Mouse (Mus musculus) testis, adult 2 months (tissue): Measurements from ENCODE around the gene Top3a. TPM values are rescaled to one million over a fixed set of nuclear protein-coding genes. Genes with fewer than 3 reads are reported as not detected.
A peak's percentile ranks its signal among the peaks of the same experiment; 100 is the strongest.
"Not testable (repeated sequence)": the region's sequence is repeated elsewhere in the genome, so short reads cannot be mapped to it uniquely, and the experiment has no call there.

Source experiments
- H3K27ac ChIP-seq: fragments of 200-500 bp; 2 replicates; pipeline ENCODE4 v1.5.1; 2012; ENCODE audit warnings: low read depth, low read length; ENCODE audit not compliant: control insufficient read depth, insufficient read depth
- H3K27me3 ChIP-seq: fragments of 200-500 bp; 2 replicates; pipeline ENCODE4 v1.6.1; 2012; ENCODE audit warnings: mild to moderate bottlenecking, low read length, moderate library complexity; ENCODE audit not compliant: control insufficient read depth, insufficient read depth
- H3K36me3 ChIP-seq: fragments of 200-500 bp; 2 replicates; pipeline ENCODE4 v1.6.1; 2012; ENCODE audit warnings: mild to moderate bottlenecking, low read length; ENCODE audit not compliant: control insufficient read depth, insufficient read depth
- H3K4me1 ChIP-seq: fragments of 200-500 bp; 2 replicates; pipeline ENCODE4 v1.6.1; 2012; ENCODE audit warnings: low read length; ENCODE audit not compliant: control insufficient read depth, insufficient read depth
- H3K4me3 ChIP-seq: fragments of 200-500 bp; 2 replicates; pipeline ENCODE4 v1.5.1; 2012; ENCODE audit warnings: low read depth, mild to moderate bottlenecking, low read length, moderate library complexity, mixed read lengths; ENCODE audit not compliant: control insufficient read depth
- CTCF ChIP-seq: fragments of 200-500 bp; IDR thresholded peaks from 2 replicates; pipeline ENCODE4 v1.5.1; 2012; ENCODE audit warnings: low read depth, mild to moderate bottlenecking, inconsistent platforms, low read length, moderate library complexity; ENCODE audit not compliant: control insufficient read depth, insufficient read depth, insufficient replicate concordance
- POLR2A ChIP-seq: fragments of 200-500 bp; IDR thresholded peaks from 2 replicates; pipeline ENCODE4 v1.6.1; 2012; ENCODE audit warnings: low read depth, mild to moderate bottlenecking, inconsistent platforms, low read length, moderate library complexity; ENCODE audit not compliant: control insufficient read depth
- polyA plus RNA-seq: library from polyadenylated mRNA; depleted of rRNA; stranded (reverse); fragments of >200 nt; gene quantifications from 2 replicates; pipeline ENCODE4 v1.2.3, GENCODE M21; 2012; rRNA removed

Gene Top3a
- 14.4 and 14.8 TPM in 2 replicates for polyA plus RNA-seq

DNA sequence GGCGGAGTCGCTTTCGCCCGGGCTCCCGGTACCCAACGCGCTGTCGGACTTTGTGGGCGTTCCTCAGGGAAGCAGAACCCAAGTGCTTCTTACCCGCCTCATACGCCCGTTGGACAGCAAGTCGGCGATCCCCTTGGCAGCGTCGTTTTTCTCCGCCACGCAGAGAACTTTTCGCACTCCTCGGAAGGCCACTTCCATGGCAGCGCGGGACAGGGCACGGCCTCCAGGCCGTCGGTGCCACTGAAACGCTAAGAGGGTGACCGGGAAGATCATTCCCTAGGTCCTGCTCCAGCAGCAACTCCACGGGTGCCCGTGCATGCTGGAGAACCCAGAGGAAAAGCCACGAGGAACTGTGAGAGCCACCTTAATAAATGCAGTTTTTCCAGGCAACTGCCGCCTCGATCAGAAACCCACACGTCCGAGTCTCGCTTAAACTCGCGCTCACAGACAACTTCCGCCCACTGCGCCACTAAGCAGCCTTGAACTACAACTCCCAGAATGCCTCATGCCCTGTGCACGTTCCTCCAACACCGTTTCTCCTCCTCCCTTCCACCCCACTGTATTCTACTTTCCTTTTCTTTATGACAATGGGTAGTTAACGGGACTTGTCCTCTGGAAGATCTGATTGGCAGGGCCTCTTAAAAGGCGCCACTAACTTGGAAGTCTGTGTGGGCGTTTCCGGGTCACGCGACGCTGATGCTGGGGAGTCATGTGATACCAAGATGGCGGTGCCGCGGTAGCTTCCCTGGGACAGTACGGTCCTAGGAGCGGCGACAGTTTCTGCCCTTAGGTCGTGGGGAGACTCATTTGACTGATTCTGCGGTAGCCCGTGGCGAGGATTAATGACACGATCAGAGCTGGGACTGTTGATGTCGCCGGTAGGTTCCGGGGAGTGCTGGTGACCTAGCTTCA, at the start of gene Top3a, which contains the start of gene Smcr8:
Top3a (minus strand) TSS at position 537 of the 912 bp plus-strand sequence.
Smcr8 (plus strand) TSS at position 696 of the 912 bp plus-strand sequence.
- peaks cover 2% of the 10 kb centered on the region for H3K36me3 ChIP-seq
- peak within 1 kb of the TSS; percentile 97 for H3K4me3 ChIP-seq
- no peaks in the 10 kb centered on the region for H3K27me3 ChIP-seq
- peaks cover 15% of the 10 kb centered on the region for H3K4me1 ChIP-seq
- H3K27ac ChIP-seq, result peak within 1 kb of the TSS; percentile 97
- TF ChIP-seq POLR2A (peak; percentile 75), CTCF (peak; percentile 19; the same call in 1 of the 2 replicates)

DNA sequence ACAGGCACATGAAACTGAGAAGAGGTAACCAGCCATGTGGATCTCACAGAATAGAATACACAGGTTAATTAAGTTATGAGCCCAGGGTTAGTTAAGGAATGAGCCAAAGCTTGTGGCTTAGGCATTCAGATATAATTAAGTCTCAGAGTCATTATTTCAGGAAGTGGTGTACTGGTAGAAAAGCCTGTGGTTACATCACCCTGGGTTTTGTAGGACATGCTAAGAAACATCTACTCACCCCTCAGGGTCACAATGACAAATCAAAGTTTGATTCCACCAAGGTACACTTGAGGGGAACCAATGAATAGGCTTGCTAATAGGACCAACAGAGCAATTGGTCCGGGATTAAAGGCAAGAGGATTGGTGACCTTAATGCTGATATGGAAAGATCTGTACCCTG, 49.5 kb upstream of the Top3a start:
- H3K4me1 ChIP-seq, result no peaks in the 10 kb centered on the region
- H3K27me3 ChIP-seq, result no peaks in the 10 kb centered on the region
- TF ChIP-seq CTCF, result no peak
- TF ChIP-seq POLR2A, result no peak
- H3K36me3 ChIP-seq, result no peaks in the 10 kb centered on the region
- H3K27ac ChIP-seq, result no peak overlapping the region
- H3K4me3 ChIP-seq, result no peak overlapping the region

DNA sequence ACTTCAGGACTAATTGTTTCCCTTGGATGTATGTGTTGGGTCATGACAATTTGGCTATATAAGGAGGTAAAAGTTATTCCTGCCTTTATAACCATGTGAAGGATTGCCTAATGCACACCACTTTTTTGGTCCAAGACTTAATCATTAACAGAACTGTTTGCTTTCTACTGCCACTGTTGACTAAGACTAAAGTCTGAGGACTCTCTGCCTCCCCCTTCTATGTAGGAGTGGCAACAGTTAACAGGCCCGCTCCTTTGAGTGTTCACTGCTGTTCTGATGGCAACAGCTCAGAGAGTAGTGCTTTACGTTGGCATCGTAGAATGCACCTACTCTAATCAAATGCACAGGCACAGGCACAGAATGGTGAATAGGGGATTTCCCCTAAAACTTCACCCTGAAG, 48.0 kb upstream of the Top3a start:
- Histone ChIP-seq H3K27ac (no peak overlapping the region), H3K27me3 (no peaks in the 10 kb centered on the region), H3K4me1 (no peaks in the 10 kb centered on the region), H3K36me3 (no peaks in the 10 kb centered on the region), H3K4me3 (no peak overlapping the region)
- no peak for TF ChIP-seq POLR2A
- TF ChIP-seq CTCF, result no peak

DNA sequence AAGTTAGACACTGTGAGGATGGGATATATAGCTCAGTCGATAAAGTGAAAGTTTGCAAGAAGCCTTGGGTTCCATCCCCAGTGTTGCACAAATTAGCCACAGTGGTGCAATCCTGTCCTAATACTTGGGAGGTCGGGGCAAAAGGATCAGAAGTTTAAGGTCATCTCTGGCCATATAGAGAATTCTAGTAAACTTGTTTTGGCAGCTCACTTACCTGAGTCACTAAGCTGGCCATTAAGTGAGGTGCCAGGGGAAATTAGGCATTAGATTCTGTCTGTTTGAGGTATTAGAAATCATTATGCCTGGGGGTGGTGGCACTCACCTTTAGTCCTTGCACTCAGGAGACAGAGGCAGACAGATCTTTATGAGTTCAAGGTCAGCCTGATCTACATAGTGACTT, 46.6 kb upstream of the Top3a start:
- H3K36me3 ChIP-seq, result no peaks in the 10 kb centered on the region

DNA sequence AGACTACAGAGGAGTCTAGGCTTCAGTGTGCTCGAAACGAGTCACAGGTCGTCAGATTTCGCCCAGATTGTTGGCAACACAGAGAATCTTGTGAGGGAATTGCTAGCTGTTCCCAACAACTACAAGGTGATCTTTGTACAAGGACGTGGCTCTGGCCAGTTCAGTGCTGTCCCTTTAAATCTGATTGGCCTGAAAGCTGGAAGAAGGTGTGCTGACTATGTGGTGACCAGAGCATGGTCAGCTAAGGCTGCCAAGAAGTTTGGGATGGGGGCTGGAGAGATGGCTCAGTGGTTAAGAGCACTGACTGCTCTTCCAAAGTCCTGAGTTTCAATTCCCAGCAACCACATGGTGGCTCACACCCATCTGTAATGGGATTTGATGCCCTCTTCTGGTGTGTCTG, 39.2 kb upstream of the Top3a start:
- Histone ChIP-seq H3K4me1 (peaks cover 3% of the 10 kb centered on the region), H3K36me3 (no peaks in the 10 kb centered on the region), H3K27me3 (no peaks in the 10 kb centered on the region), H3K4me3 (no peak overlapping the region), H3K27ac (no peak overlapping the region)
- TF ChIP-seq POLR2A (no peak), CTCF (no peak)

More for the DNA sequence above, 46.6 kb upstream of the Top3a start:
- no peak for TF ChIP-seq CTCF
- no peak for TF ChIP-seq POLR2A
- H3K27ac ChIP-seq, result no peak overlapping the region
- no peak overlapping the region for H3K4me3 ChIP-seq
- H3K27me3 ChIP-seq, result no peaks in the 10 kb centered on the region
- no peaks in the 10 kb centered on the region for H3K4me1 ChIP-seq

DNA sequence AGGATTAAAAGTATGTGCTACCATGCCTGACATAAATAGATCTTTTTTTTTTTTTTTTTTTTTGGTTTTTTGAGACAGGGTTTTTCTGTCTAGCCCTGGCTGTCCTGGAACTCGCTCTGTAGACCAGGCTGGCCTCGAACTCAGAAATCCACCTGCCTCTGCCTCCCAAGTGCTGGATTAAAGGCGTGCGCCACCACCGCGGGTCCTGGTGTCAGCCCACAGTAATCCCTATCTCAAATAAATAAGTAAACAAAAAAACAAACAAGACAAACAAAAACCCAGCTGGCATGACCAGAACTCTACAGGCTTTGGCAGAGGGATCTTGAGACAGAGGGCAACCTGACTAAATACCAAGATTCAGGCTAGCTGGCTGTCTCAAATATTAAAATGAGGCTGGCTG, 34.5 kb upstream of the Top3a start, which contains the start of gene Shmt1:
Shmt1 (minus strand) TSS at position 101 of the 400 bp plus-strand sequence.
- H3K27ac ChIP-seq, result peak within 1 kb of the TSS; percentile 62
- not testable (repeated sequence) for H3K36me3 ChIP-seq, H3K27me3 ChIP-seq
- H3K4me1 ChIP-seq, result peaks cover 10% of the 10 kb centered on the region
- H3K4me3 ChIP-seq, result peak within 1 kb of the TSS; percentile 82

DNA sequence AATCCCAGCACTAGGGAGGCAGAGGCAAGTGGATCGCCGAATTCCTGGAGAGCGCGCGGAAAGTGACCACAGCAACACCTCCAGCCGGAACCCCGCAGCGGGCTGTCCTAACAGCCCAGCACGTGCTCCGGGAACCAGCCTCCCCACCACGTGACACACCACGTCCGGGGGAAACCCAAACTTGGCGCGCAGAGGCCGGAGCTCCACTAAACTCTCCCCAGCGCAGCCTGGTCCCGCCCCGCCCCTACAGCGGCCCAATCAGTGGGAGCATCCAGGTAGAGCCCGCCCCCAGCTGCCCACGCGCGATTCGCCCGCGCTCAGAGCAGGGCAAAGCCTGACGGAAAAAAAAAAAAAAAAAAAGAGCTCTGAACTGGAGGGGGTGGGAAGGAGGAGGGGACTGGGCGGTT, 33.9 kb upstream of the Top3a start:
- Histone ChIP-seq H3K4me1 (peaks cover 10% of the 10 kb centered on the region), H3K27ac (peak overlapping the region; percentile 62), H3K4me3 (peak overlapping the region; percentile 82), H3K27me3 (no peaks in the 10 kb centered on the region), H3K36me3 (no peaks in the 10 kb centered on the region; the same call in 1 of the 2 replicates)
- peak; percentile 30; the same call in 1 of the 2 replicates for TF ChIP-seq POLR2A
- TF ChIP-seq CTCF, result no peak
